ENCODE assay signal across 24 mouse cellular contexts in the genomic region with DNA sequence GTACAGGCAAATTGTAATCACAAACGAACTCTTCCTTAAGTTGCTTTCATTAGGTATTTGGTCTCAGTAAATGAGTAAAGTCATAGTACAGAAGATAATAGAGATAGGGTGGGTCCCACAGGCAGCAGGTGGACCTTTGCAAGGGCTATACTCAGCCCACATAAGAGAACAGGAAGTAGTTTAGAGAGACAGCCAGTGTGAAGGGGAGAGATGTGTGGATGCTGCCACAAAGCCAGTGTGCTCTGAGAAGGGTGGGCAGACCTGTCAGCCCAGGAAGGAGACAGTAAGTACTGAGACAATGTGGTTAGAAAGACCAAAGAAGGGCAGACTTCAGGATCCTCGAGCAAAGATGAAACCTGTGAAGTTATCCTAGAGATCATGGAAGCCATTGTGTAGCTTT.
A peak's percentile ranks its signal among the peaks of the same experiment; 100 is the strongest.
DNase-seq lines count a peak whose midpoint lies in the region; ATAC-seq lines count a peak whose summit lies in the region.
"Had no signal": no experiment of that assay in that cellular context is flagged by ENCODE, and none has a peak within 500 bp of the region (broad histone marks: within the 10 kb centered on the region; RNA-seq: fewer than 3 reads in every experiment).

No protein-coding gene starts in this region.

- peak; percentile 28 for ATAC-seq in activated CD4-positive, CD25-positive, alpha-beta regulatory T cell, adult 4 months
- ATAC-seq in midbrain, embryonic 16.5 days: no peak
- ATAC-seq: forebrain, embryonic 13.5 days; hindbrain, embryonic 16.5 days; Patski had no signal

- H3K9me3 ChIP-seq in midbrain, embryonic 16.5 days (replicated peaks; ENCODE audit: control insufficient read depth, low read length, poor library complexity, severe bottlenecking): no peaks in the 10 kb centered on the region; the same call in 1 of the 2 replicates
- H3K9me3 ChIP-seq: G1E; heart, embryonic 15.5 days had no signal

- 82% methylated on average over 2 of the region's 2 CpGs for WGBS in midbrain, embryonic 16.5 days

- H3K36me3 ChIP-seq in midbrain, embryonic 16.5 days (ENCODE audit: control insufficient read depth, insufficient read depth, low read length): no peaks in the 10 kb centered on the region
- H3K36me3 ChIP-seq: forebrain, embryonic 10.5 days; G1E; heart, embryonic 12.5 days; heart, embryonic 15.5 days; hindbrain, embryonic 10.5 days; hindbrain, embryonic 13.5 days had no signal

- no peak overlapping the region for H3K4me3 ChIP-seq in midbrain, embryonic 16.5 days (ENCODE audit: low read depth, low read length)
- H3K4me3 ChIP-seq: forebrain, embryonic 10.5 days; forebrain, embryonic 13.5 days; gastrocnemius, adult 2 months; heart, embryonic 12.5 days; heart, embryonic 15.5 days; hindbrain, embryonic 10.5 days; hindbrain, embryonic 13.5 days had no signal

- DNase-seq in thymus, postnatal 14 days: peak; percentile 6
- no peak for DNase-seq in thymus, postnatal 4 days
- peak; percentile 19 for DNase-seq in CD4-positive, CD25-positive, alpha-beta regulatory T cell, adult 2 months (ENCODE audit: low read depth, low spot score)
- peak; percentile 52 for DNase-seq in naive thymus-derived CD4-positive, alpha-beta T cell, adult 2 months (ENCODE audit: low read depth)
- no peak for DNase-seq in layer of hippocampus, adult 9-10 months (ENCODE audit: low spot score)
- DNase-seq: adrenal gland, adult 8-10 months; adrenal gland, postnatal 25 days; B cell, adult 2 months; gastrocnemius, adult 2 months; gastrocnemius, postnatal 14 days; heart, adult 11 months; heart, postnatal 10 days; heart, postnatal 36 days had no signal

- H3K4me1 ChIP-seq in midbrain, embryonic 16.5 days (ENCODE audit: control insufficient read depth, insufficient read depth, low read length): no peaks in the 10 kb centered on the region
- H3K4me1 ChIP-seq: forebrain, embryonic 10.5 days; heart, embryonic 12.5 days; heart, embryonic 15.5 days; hindbrain, embryonic 13.5 days had no signal

- no peak overlapping the region for H3K27ac ChIP-seq in midbrain, embryonic 16.5 days (ENCODE audit: low read length)
- H3K27ac ChIP-seq: forebrain, embryonic 10.5 days; forebrain, embryonic 13.5 days; gastrocnemius, adult 2 months; heart, embryonic 15.5 days; hindbrain, embryonic 10.5 days; hindbrain, embryonic 13.5 days had no signal

- no peak overlapping the region for H3K9ac ChIP-seq in midbrain, embryonic 16.5 days (ENCODE audit: low read depth, low read length)
- H3K9ac ChIP-seq: forebrain, embryonic 13.5 days; heart, embryonic 12.5 days; heart, embryonic 15.5 days; hindbrain, embryonic 13.5 days had no signal

- no peaks in the 10 kb centered on the region for H3K27me3 ChIP-seq in midbrain, embryonic 16.5 days (ENCODE audit: control insufficient read depth, insufficient read depth, low read depth, low read length)
- H3K27me3 ChIP-seq: forebrain, embryonic 13.5 days; hindbrain, embryonic 13.5 days had no signal

- no peak overlapping the region for H3K4me2 ChIP-seq in midbrain, embryonic 16.5 days (ENCODE audit: low read length)
- H3K4me2 ChIP-seq: forebrain, embryonic 13.5 days; heart, embryonic 12.5 days; heart, embryonic 15.5 days; hindbrain, embryonic 13.5 days had no signal

Comparison
In these comparisons a context has a peak if more than half of its experiments do, and no peak if none do; other contexts are left out.
1. DNase-seq: peak in thymus, postnatal 14 days (single experiment), CD4-positive, CD25-positive, alpha-beta regulatory T cell, adult 2 months (single experiment) and naive thymus-derived CD4-positive, alpha-beta T cell, adult 2 months (single experiment); none in thymus, postnatal 4 days (single experiment) and layer of hippocampus, adult 9-10 months (single experiment).